Mouse (Mus musculus) G1E (cell line): ENCODE data around the gene Akap6. TPM values are rescaled to one million over a fixed set of nuclear protein-coding genes. Genes with fewer than 3 reads are reported as not detected.
"Not testable (repeated sequence)": the region's sequence is repeated elsewhere in the genome, so short reads cannot be mapped to it uniquely, and the experiment has no call there.

Experiments used
- ATAC-seq: 2 replicates; pipeline ENCODE4 v1.8.0; 2016; ENCODE audit warnings: mild to moderate bottlenecking; ENCODE audit not compliant: insufficient number of reproducible peaks, poor library complexity, low FRiP score, severe bottlenecking; ENCODE audit errors: extremely low read depth
- DNase-seq: peaks from one replicate; pipeline ENCODE4 v3.0.0; 2012; ENCODE audit warnings: low spot score
- H3K27me3 ChIP-seq: 2 replicates; pipeline ENCODE4 v1.6.1; 2012; ENCODE audit warnings: mild to moderate bottlenecking, low read length, inconsistent platforms; ENCODE audit not compliant: insufficient read depth
- H3K36me3 ChIP-seq: replicated peaks from 2 replicates; pipeline ENCODE3; 2012; ENCODE audit warnings: mild to moderate bottlenecking, inconsistent platforms
- H3K4me1 ChIP-seq: 2 replicates; pipeline ENCODE4 v1.6.1; 2012; ENCODE audit warnings: low read depth, low read length, inconsistent platforms, mixed read lengths; ENCODE audit not compliant: insufficient read depth
- H3K4me3 ChIP-seq: 2 replicates; pipeline ENCODE4 v1.5.1; 2012; ENCODE audit warnings: low read depth, mild to moderate bottlenecking, inconsistent platforms, low read length, moderate library complexity, mixed read lengths
- H3K9me3 ChIP-seq: replicated peaks from 2 replicates; pipeline ENCODE4 v1.6.1; 2012; ENCODE audit warnings: inconsistent platforms
- CTCF ChIP-seq: IDR thresholded peaks from 2 replicates; pipeline ENCODE4 v1.5.1; 2012; ENCODE audit warnings: low read depth, low read length, inconsistent platforms, mixed read lengths
- GATA1 ChIP-seq: IDR thresholded peaks from 2 replicates; pipeline ENCODE4 v1.6.1; 2012; ENCODE audit warnings: borderline replicate concordance, low read length, inconsistent platforms, mixed read lengths
- GATA2 ChIP-seq: IDR thresholded peaks from 2 replicates; pipeline ENCODE4 v1.6.1; 2012; ENCODE audit warnings: low read depth, low read length, inconsistent platforms, borderline replicate concordance
- POLR2AphosphoS5 ChIP-seq: IDR thresholded peaks from 2 replicates; pipeline ENCODE4 v1.6.1; 2012; ENCODE audit warnings: low read depth, low read length, inconsistent platforms; ENCODE audit not compliant: insufficient replicate concordance
- TAL1 ChIP-seq: conservative IDR thresholded peaks from 2 replicates; pipeline ENCODE4 v1.6.1; 2012; ENCODE audit warnings: low read depth, low read length, inconsistent platforms, mixed read lengths
- polyA plus RNA-seq: library from polyadenylated mRNA; stranded (reverse); fragments of >175 nt; gene quantifications from 2 replicates; pipeline ENCODE4 v1.2.3, GENCODE M21; 2012
- total RNA-seq, 2 experiments: library from RNA; stranded (forward) in 1 of 2; stranded (reverse) in 1 of 2; fragments of 200-1000 nt in 1 of 2; fragments of >200 nt in 1 of 2; fragmentation: Nextera tagmentation in 1 of 2; gene quantifications; 2 replicates each; pipeline ENCODE4 v1.2.3; 2014 to 2017

Gene Akap6
- total and polyA plus RNA-seq, 3 experiments: 0.11 TPM; not detected in 2

- Histone ChIP-seq H3K36me3 (no peaks in the 10 kb centered on the region), H3K27me3 (no peaks in the 10 kb centered on the region), H3K9me3 (peaks cover 16% of the 10 kb centered on the region), H3K4me1 (no peaks in the 10 kb centered on the region), H3K4me3 (no peak overlapping the region)
- no peak for DNase-seq
- TF ChIP-seq POLR2AphosphoS5: no peak
- no peak for TF ChIP-seq TAL1
- no peak for TF ChIP-seq GATA1
- no peak for TF ChIP-seq CTCF
- TF ChIP-seq GATA2: no peak
- ATAC-seq: no peak
Measured at GRCm38 (mm10) chr12:52704810-52705209, 5.6 kb downstream of the Akap6 start.

- ATAC-seq: no peak
- Histone ChIP-seq H3K4me3 (no peak overlapping the region), H3K36me3 (no peaks in the 10 kb centered on the region)
Measured at GRCm38 (mm10) chr12:52711382-52711781, 12.2 kb downstream of the Akap6 start.

GRCm38 (mm10) chr12:52711857-52712640, 12.9 kb downstream of the Akap6 start:
- no peaks in the 10 kb centered on the region for H3K36me3 ChIP-seq
- ATAC-seq: no peak
- 0 out of 2 replicates have a peak, but pooled peaks cover 2% of the 10 kb centered on the region for H3K9me3 ChIP-seq
- no peak overlapping the region for H3K4me3 ChIP-seq
- H3K4me1 ChIP-seq: no peaks in the 10 kb centered on the region
- DNase-seq: no peak
- TF ChIP-seq POLR2AphosphoS5 (no peak), GATA1 (no peak), GATA2 (no peak), TAL1 (no peak), CTCF (no peak)
- no peaks in the 10 kb centered on the region for H3K27me3 ChIP-seq

More at GRCm38 (mm10) chr12:52711382-52711781, 12.2 kb downstream of the Akap6 start:
- TF ChIP-seq POLR2AphosphoS5 (no peak), CTCF (no peak), TAL1 (no peak), GATA1 (no peak), GATA2 (no peak)
- Histone ChIP-seq H3K27me3 (no peaks in the 10 kb centered on the region), H3K9me3 (0 out of 2 replicates have a peak, but pooled peaks cover 2% of the 10 kb centered on the region), H3K4me1 (no peaks in the 10 kb centered on the region)
- DNase-seq: no peak

GRCm38 (mm10) chr12:52718392-52718791, 19.2 kb downstream of the Akap6 start:
- no peak for ATAC-seq
- Histone ChIP-seq H3K4me1 (no peaks in the 10 kb centered on the region), H3K9me3 (peaks cover 6% of the 10 kb centered on the region), H3K27me3 (no peaks in the 10 kb centered on the region), H3K4me3 (no peak overlapping the region), H3K36me3 (no peaks in the 10 kb centered on the region)
- TF ChIP-seq TAL1: no peak
- no peak for TF ChIP-seq GATA1
- TF ChIP-seq GATA2: no peak
- no peak for TF ChIP-seq CTCF
- no peak for TF ChIP-seq POLR2AphosphoS5
- no peak for DNase-seq

- no peak for DNase-seq
- H3K4me1 ChIP-seq: no peaks in the 10 kb centered on the region
- no peak for ATAC-seq
- no peaks in the 10 kb centered on the region for H3K36me3 ChIP-seq
- H3K27me3 ChIP-seq: no peaks in the 10 kb centered on the region
- TF ChIP-seq POLR2AphosphoS5 (no peak), GATA1 (no peak), CTCF (no peak), TAL1 (no peak), GATA2 (no peak)
- peaks cover 6% of the 10 kb centered on the region for H3K9me3 ChIP-seq
- no peak overlapping the region for H3K4me3 ChIP-seq
Measured at GRCm38 (mm10) chr12:52719232-52719631, 20.0 kb downstream of the Akap6 start.

GRCm38 (mm10) chr12:52719681-52720080, 20.5 kb downstream of the Akap6 start:
- DNase-seq: no peak
- no peaks in the 10 kb centered on the region for H3K36me3 ChIP-seq
- ATAC-seq: no peak

GRCm38 (mm10) chr12:52724039-52724615, 24.9 kb downstream of the Akap6 start:
- not testable (repeated sequence) for H3K36me3 ChIP-seq, DNase-seq, H3K27me3 ChIP-seq, H3K4me1 ChIP-seq, ATAC-seq, H3K4me3 ChIP-seq
- peaks cover 18% of the 10 kb centered on the region for H3K9me3 ChIP-seq

More at GRCm38 (mm10) chr12:52719681-52720080, 20.5 kb downstream of the Akap6 start:
- no peak for TF ChIP-seq POLR2AphosphoS5
- TF ChIP-seq GATA2: no peak
- TF ChIP-seq GATA1: no peak
- no peak for TF ChIP-seq TAL1
- TF ChIP-seq CTCF: no peak
- Histone ChIP-seq H3K4me3 (no peak overlapping the region), H3K4me1 (no peaks in the 10 kb centered on the region), H3K9me3 (peaks cover 6% of the 10 kb centered on the region), H3K27me3 (no peaks in the 10 kb centered on the region)
